Mouse (Mus musculus) CH12.LX (cell line): ENCODE results near the gene Med13.

Source experiments
- CTCF ChIP-seq, 2 experiments: IDR thresholded peaks in 1 of 2; conservative IDR thresholded peaks in 1 of 2; 2 replicates each; pipeline ENCODE4 v1.5.1; 2011 to 2012; ENCODE audit warnings: low read depth in 2 of 2, low read length in 2 of 2, improper control_type of control experiment in 1 of 2, inconsistent platforms in 1 of 2, mild to moderate bottlenecking in 1 of 2, moderate library complexity in 1 of 2
- GABPA ChIP-seq: IDR thresholded peaks from 2 replicates; pipeline ENCODE4 v1.6.1; 2012; ENCODE audit warnings: low read depth, low read length, improper control_type of control experiment, inconsistent platforms; ENCODE audit not compliant: insufficient replicate concordance
- KAT2A ChIP-seq: IDR thresholded peaks from 2 replicates; pipeline ENCODE4 v1.6.1; 2012; ENCODE audit warnings: low read length, improper control_type of control experiment, inconsistent platforms; ENCODE audit not compliant: insufficient replicate concordance
- POLR2A ChIP-seq: IDR thresholded peaks from 2 replicates; pipeline ENCODE4 v1.6.1; 2011; ENCODE audit warnings: low read depth, mild to moderate bottlenecking, improper control_type of control experiment, low read length

- TF ChIP-seq POLR2A (no peak), CTCF (conservative IDR thresholded peaks at IDR 0.05 in 1 of 2, IDR thresholded peaks at IDR 0.05 in 1 of 2; ENCODE audit: low read depth in 2 of 2, low read length in 2 of 2) (peak; percentile 31 to 98; a peak in 2 of 4 replicates), KAT2A (no peak), GABPA (no peak)
These were observed 38.2 kb upstream of the Med13 start for GRCm38 (mm10) chr11:86395513-86396125.
